27 mouse cellular contexts compared by ENCODE assay signal in the genomic region with DNA sequence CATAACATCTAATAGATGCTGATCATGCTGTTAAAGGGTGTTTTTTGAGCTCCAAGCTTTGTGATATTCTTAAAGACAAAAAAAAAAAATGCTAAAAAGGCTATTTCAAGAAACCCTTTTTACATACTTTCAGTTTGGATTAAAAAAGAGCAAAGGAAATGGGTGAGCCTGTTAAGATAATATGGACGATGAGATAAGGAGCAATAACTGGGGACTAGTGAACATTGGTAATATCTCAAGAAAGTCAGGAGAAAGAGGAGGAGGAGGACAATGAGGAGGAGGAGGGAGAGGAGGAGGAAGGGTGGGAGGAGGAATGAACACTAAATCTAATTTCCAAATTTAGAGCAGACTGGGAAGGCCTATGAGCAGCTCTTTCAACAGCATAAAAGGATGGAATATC.
"Had no signal": no experiment of that assay in that cellular context is flagged by ENCODE, and none has a peak within 500 bp of the region (broad histone marks: within the 10 kb centered on the region; RNA-seq: fewer than 3 reads in every experiment).

No protein-coding gene starts in this region.

- H3K4me2 ChIP-seq: heart, embryonic 12.5 days; hindbrain, embryonic 12.5 days; hindbrain, embryonic 15.5 days; kidney, embryonic 15.5 days; limb, embryonic 13.5 days; limb, embryonic 15.5 days; liver, embryonic 12.5 days had no signal

- H3K4me3 ChIP-seq: gastrocnemius, adult 2 months; heart, embryonic 10.5 days; heart, embryonic 12.5 days; hindbrain, embryonic 10.5 days; hindbrain, embryonic 12.5 days; hindbrain, embryonic 15.5 days; kidney, embryonic 15.5 days; layer of hippocampus, adult 2 months; left cerebral cortex, adult 2 months; limb, embryonic 13.5 days; limb, embryonic 15.5 days; liver, embryonic 12.5 days had no signal

- H3K36me3 ChIP-seq: heart, embryonic 10.5 days; heart, embryonic 12.5 days; hindbrain, embryonic 10.5 days; hindbrain, embryonic 12.5 days; hindbrain, embryonic 15.5 days; kidney, embryonic 15.5 days; limb, embryonic 13.5 days; limb, embryonic 15.5 days; liver, embryonic 12.5 days had no signal

- H3K9ac ChIP-seq: heart, embryonic 12.5 days; hindbrain, embryonic 12.5 days; hindbrain, embryonic 15.5 days; kidney, embryonic 15.5 days; limb, embryonic 13.5 days; limb, embryonic 15.5 days; liver, embryonic 12.5 days; liver, embryonic 14.5 days had no signal

- H3K27me3 ChIP-seq: heart, embryonic 12.5 days; hindbrain, embryonic 12.5 days; hindbrain, embryonic 15.5 days; kidney, embryonic 15.5 days; limb, embryonic 13.5 days; limb, embryonic 15.5 days; liver, embryonic 12.5 days had no signal

- ATAC-seq: hindbrain, postnatal 0 days; intestine, embryonic 16.5 days; liver, embryonic 12.5 days had no signal

- H3K27ac ChIP-seq: gastrocnemius, adult 2 months; heart, embryonic 10.5 days; hindbrain, embryonic 10.5 days; hindbrain, embryonic 12.5 days; hindbrain, embryonic 15.5 days; hindbrain, postnatal 0 days; kidney, embryonic 15.5 days; kidney, postnatal 0 days; layer of hippocampus, adult 2 months; limb, embryonic 13.5 days; limb, embryonic 15.5 days; liver, embryonic 12.5 days; liver, embryonic 14.5 days had no signal

- H3K9me3 ChIP-seq: heart, embryonic 10.5 days; heart, embryonic 12.5 days; hindbrain, embryonic 10.5 days; hindbrain, embryonic 12.5 days; hindbrain, embryonic 15.5 days; kidney, embryonic 15.5 days; limb, embryonic 13.5 days; limb, embryonic 15.5 days; liver, embryonic 12.5 days had no signal

- H3K4me1 ChIP-seq: hindbrain, embryonic 15.5 days; kidney, embryonic 15.5 days; limb, embryonic 13.5 days; limb, embryonic 15.5 days; liver, embryonic 12.5 days had no signal

- DNase-seq: gastrocnemius, adult 2 months; gastrocnemius, postnatal 10 days; gastrocnemius, postnatal 25 days; heart, adult 18-20 months; heart, postnatal 10 days; heart, postnatal 4 days; kidney, adult 11 months; kidney, adult 2 months; kidney, adult 9 months; kidney, postnatal 14 days; kidney, postnatal 4 days; left cerebral cortex, postnatal 4 days had no signal
